Mouse (Mus musculus): ENCODE measurements around the gene Pde4d. TPM values are rescaled to one million over a fixed set of nuclear protein-coding genes. Genes with fewer than 3 reads are reported as not detected.
A peak's percentile ranks its signal among the peaks of the same experiment; 100 is the strongest.

Pde4d gene
- total and polyA plus RNA-seq, 3 experiments, result 18.5 to 18.8 TPM; not detected in 1

DNA sequence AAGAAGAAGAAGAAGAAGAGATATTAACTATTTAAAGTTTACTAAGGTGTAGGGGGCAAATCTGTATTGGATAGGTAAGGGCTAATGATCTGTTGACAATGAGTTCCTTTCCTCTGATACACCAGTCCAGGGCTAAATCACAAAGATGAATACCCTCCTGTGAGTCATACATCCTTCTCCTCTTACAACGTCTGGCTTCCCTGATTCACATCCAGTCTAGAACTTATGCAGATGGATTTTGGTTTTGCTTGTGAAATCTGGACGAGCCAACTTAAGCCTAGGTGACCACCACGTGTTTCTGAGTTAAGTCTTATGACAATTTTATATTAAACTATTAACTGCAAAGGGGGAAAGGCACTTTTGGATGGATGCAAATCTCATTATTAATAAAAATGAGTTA is 1369.3 kb downstream of the Pde4d start:
- H3K36me3 ChIP-seq (ENCODE audit: control insufficient read depth in 1 of 2, insufficient read depth in 2 of 2, low read length in 2 of 2), result peaks cover 4 to 29% of the 10 kb centered on the region in 2 experiments
- no peak overlapping the region for H3K9ac ChIP-seq (ENCODE audit: control insufficient read depth, low read depth, low read length, poor library complexity, severe bottlenecking)
- no peak overlapping the region for H3K4me3 ChIP-seq (ENCODE audit: control insufficient read depth in 1 of 2, insufficient read depth in 1 of 2, low read depth in 2 of 2, low read length in 2 of 2)
- H3K27ac ChIP-seq (ENCODE audit: control insufficient read depth, low read depth, low read length), result no peak overlapping the region
- DNase-seq (ENCODE audit: low read depth, low spot score), result no peak
- no peaks in the 10 kb centered on the region; the same call in 1 of the 2 replicates for H3K79me2 ChIP-seq (ENCODE audit: control insufficient read depth, insufficient read depth, low read length, poor library complexity)
- TF ChIP-seq CHD1 (IDR thresholded peaks at IDR 0.05; ENCODE audit: low read depth, low read length), result no peak
- TF ChIP-seq UBTF (IDR thresholded peaks at IDR 0.05; ENCODE audit: borderline replicate concordance, insufficient read depth, low read depth, low read length), result no peak
- no peak for TF ChIP-seq ZC3H11A (IDR thresholded peaks at IDR 0.05; ENCODE audit: low read depth, low read length)
- TF ChIP-seq KAT2A (conservative IDR thresholded peaks at IDR 0.05; ENCODE audit: low read depth, low read length), result no peak
- no peak for TF ChIP-seq MAX (IDR thresholded peaks at IDR 0.05; ENCODE audit: low read length)
- no peak for TF ChIP-seq ELF1 (IDR thresholded peaks at IDR 0.05; ENCODE audit: low read depth, low read length)
- TF ChIP-seq EP300 (IDR thresholded peaks at IDR 0.05; ENCODE audit: low read depth in 1 of 2, low read length in 2 of 2), result no peak
- TF ChIP-seq SIN3A (IDR thresholded peaks at IDR 0.05; ENCODE audit: low read length), result no peak
- TF ChIP-seq SMC3 (IDR thresholded peaks at IDR 0.05; ENCODE audit: low read depth, low read length), result no peak
- TF ChIP-seq ZMIZ1 (IDR thresholded peaks at IDR 0.05; ENCODE audit: low read depth, low read length), result no peak
- no peak for TF ChIP-seq RCOR1 (IDR thresholded peaks at IDR 0.05; ENCODE audit: low read depth, low read length)
- TF ChIP-seq NELFE (IDR thresholded peaks at IDR 0.05; ENCODE audit: low read depth, low read length), result no peak
- TF ChIP-seq JUND (IDR thresholded peaks at IDR 0.05; ENCODE audit: low read depth, low read length), result no peak
- H3K9me3 ChIP-seq (replicated peaks; ENCODE audit: insufficient read depth, low read length), result no peaks in the 10 kb centered on the region
- peaks cover 13 to 28% of the 10 kb centered on the region in 2 experiments for H3K4me1 ChIP-seq (ENCODE audit: control insufficient read depth in 1 of 2, insufficient read depth in 2 of 2, low read length in 2 of 2)
- no peaks in the 10 kb centered on the region for H3K27me3 ChIP-seq (ENCODE audit: control insufficient read depth in 1 of 2, insufficient read depth in 2 of 2, low read length in 2 of 2)

DNA sequence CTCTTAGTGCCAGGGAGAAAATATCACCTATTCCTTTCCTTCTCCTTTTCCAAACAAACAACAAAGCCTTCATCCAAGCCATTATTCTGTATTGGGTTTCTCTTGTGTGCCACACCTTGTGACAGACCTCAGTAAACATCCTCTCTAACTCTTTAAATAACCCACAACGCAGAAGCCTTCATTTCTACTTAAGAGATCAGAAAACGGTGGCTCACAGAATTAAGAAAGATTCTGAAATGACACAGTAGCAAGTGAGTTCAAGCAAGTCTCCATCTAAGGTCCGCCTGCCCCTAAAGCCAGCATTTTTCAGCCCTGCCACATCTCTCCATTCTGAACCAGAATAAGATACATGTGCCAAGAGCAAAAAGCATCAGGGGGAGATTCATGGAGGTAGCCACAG is 1370.4 kb downstream of the Pde4d start:
- Histone ChIP-seq H3K4me3 (ENCODE audit: control insufficient read depth in 1 of 2, insufficient read depth in 1 of 2, low read depth in 2 of 2, low read length in 2 of 2) (no peak overlapping the region), H3K27me3 (ENCODE audit: control insufficient read depth in 1 of 2, insufficient read depth in 2 of 2, low read length in 2 of 2) (no peaks in the 10 kb centered on the region), H3K9me3 (replicated peaks; ENCODE audit: insufficient read depth, low read length) (no peaks in the 10 kb centered on the region), H3K9ac (ENCODE audit: control insufficient read depth, low read depth, low read length, poor library complexity, severe bottlenecking) (no peak overlapping the region), H3K36me3 (ENCODE audit: control insufficient read depth in 1 of 2, insufficient read depth in 2 of 2, low read length in 2 of 2) (peaks cover 0 to 32% of the 10 kb centered on the region in 2 experiments; a peak in 2 of 4 replicates), H3K4me1 (ENCODE audit: control insufficient read depth in 1 of 2, insufficient read depth in 2 of 2, low read length in 2 of 2) (peaks cover 13 to 28% of the 10 kb centered on the region in 2 experiments), H3K79me2 (ENCODE audit: control insufficient read depth, insufficient read depth, low read length, poor library complexity) (no peaks in the 10 kb centered on the region; the same call in 1 of the 2 replicates), H3K27ac (ENCODE audit: control insufficient read depth, low read depth, low read length) (peak overlapping the region; percentile 47; the same call in 1 of the 2 replicates)
- TF ChIP-seq ETS1 (IDR thresholded peaks at IDR 0.05; ENCODE audit: low read depth, low read length), result no peak
- no peak for TF ChIP-seq MYC (IDR thresholded peaks at IDR 0.05; ENCODE audit: low read depth, low read length)
- no peak for TF ChIP-seq TBP (IDR thresholded peaks at IDR 0.05; ENCODE audit: low read depth, low read length)
- no peak for TF ChIP-seq MAX (IDR thresholded peaks at IDR 0.05; ENCODE audit: low read length)
- no peak for TF ChIP-seq ZMIZ1 (IDR thresholded peaks at IDR 0.05; ENCODE audit: low read depth, low read length)
- no peak for TF ChIP-seq CHD2 (IDR thresholded peaks at IDR 0.05; ENCODE audit: low read length)
- TF ChIP-seq E2F4 (IDR thresholded peaks at IDR 0.05; ENCODE audit: borderline replicate concordance, low read depth, low read length), result no peak
- TF ChIP-seq CHD1 (IDR thresholded peaks at IDR 0.05; ENCODE audit: low read depth, low read length), result no peak
- TF ChIP-seq NRF1 (IDR thresholded peaks at IDR 0.05; ENCODE audit: insufficient read depth, low read depth, low read length, poor library complexity, severe bottlenecking), result no peak
- TF ChIP-seq MAFK (IDR thresholded peaks at IDR 0.05; ENCODE audit: borderline replicate concordance, low read depth, low read length), result no peak
- no peak for TF ChIP-seq TAL1 (IDR thresholded peaks at IDR 0.05; ENCODE audit: low read length)
- TF ChIP-seq SIN3A (IDR thresholded peaks at IDR 0.05; ENCODE audit: low read length), result no peak
- no peak for TF ChIP-seq RAD21 (IDR thresholded peaks at IDR 0.05; ENCODE audit: low read depth, low read length)
- no peak for TF ChIP-seq SMC3 (IDR thresholded peaks at IDR 0.05; ENCODE audit: low read depth, low read length)
- TF ChIP-seq USF2 (IDR thresholded peaks at IDR 0.05; ENCODE audit: borderline replicate concordance in 1 of 2, insufficient read depth in 1 of 2, low read depth in 1 of 2, low read length in 2 of 2), result no peak
- DNase-seq (ENCODE audit: low read depth, low spot score), result no peak

Measured in MEL (cell line).